Mouse (Mus musculus) adipocyte (in vitro differentiated cells): ENCODE measurements around the gene Cacna1d.

Experiments used
- DNase-seq: peaks from one replicate; pipeline ENCODE4 v3.0.0-alpha.2; 2016; ENCODE audit warnings: low spot score

Gene Cacna1d

GRCm38 (mm10) chr14:30204526-30204925 is 286.7 kb downstream of the Cacna1d start:
- no peak for DNase-seq

- DNase-seq: no peak
Observed at GRCm38 (mm10) chr14:30200310-30200709, 290.9 kb downstream of the Cacna1d start.

- DNase-seq: no peak
Observed at GRCm38 (mm10) chr14:30198882-30199281, 292.4 kb downstream of the Cacna1d start.

- no peak for DNase-seq
Observed at GRCm38 (mm10) chr14:30198116-30198515, 293.1 kb downstream of the Cacna1d start.

GRCm38 (mm10) chr14:30196959-30197358 is 294.3 kb downstream of the Cacna1d start:
- no peak for DNase-seq

GRCm38 (mm10) chr14:30196235-30196634 is 295.0 kb downstream of the Cacna1d start:
- no peak for DNase-seq

- DNase-seq: no peak
Observed at GRCm38 (mm10) chr14:30190308-30190971, 300.8 kb downstream of the Cacna1d start.

GRCm38 (mm10) chr14:30185616-30186274 is 305.5 kb downstream of the Cacna1d start:
- DNase-seq: no peak

- no peak for DNase-seq
Observed at GRCm38 (mm10) chr14:30184445-30185152, 306.7 kb downstream of the Cacna1d start.

GRCm38 (mm10) chr14:30184013-30184412 is 307.2 kb downstream of the Cacna1d start:
- no peak for DNase-seq

- DNase-seq: no peak
Observed at GRCm38 (mm10) chr14:30182624-30183524, 308.4 kb downstream of the Cacna1d start.

- DNase-seq: no peak
Observed at GRCm38 (mm10) chr14:30178306-30178705, 312.9 kb downstream of the Cacna1d start.

GRCm38 (mm10) chr14:30177850-30178249 is 313.4 kb downstream of the Cacna1d start:
- peak; percentile 47 for DNase-seq

GRCm38 (mm10) chr14:30175362-30175761 is 315.9 kb downstream of the Cacna1d start:
- DNase-seq: no peak

GRCm38 (mm10) chr14:30172821-30173755 is 318.2 kb downstream of the Cacna1d start:
- peak; percentile 2 for DNase-seq

GRCm38 (mm10) chr14:30171593-30171992 is 319.7 kb downstream of the Cacna1d start:
- no peak for DNase-seq

GRCm38 (mm10) chr14:30171008-30171407 is 320.2 kb downstream of the Cacna1d start:
- DNase-seq: no peak

- no peak for DNase-seq
Observed at GRCm38 (mm10) chr14:30169455-30169854, 321.8 kb downstream of the Cacna1d start.

- DNase-seq: no peak
Observed at GRCm38 (mm10) chr14:30168902-30169301, 322.4 kb downstream of the Cacna1d start.

- no peak for DNase-seq
Observed at GRCm38 (mm10) chr14:30168387-30168786, 322.9 kb downstream of the Cacna1d start.

- no peak for DNase-seq
Observed at GRCm38 (mm10) chr14:30167606-30168005, 323.6 kb downstream of the Cacna1d start.
